Mouse (Mus musculus): ENCODE results near the gene Zbed4.

DNA sequence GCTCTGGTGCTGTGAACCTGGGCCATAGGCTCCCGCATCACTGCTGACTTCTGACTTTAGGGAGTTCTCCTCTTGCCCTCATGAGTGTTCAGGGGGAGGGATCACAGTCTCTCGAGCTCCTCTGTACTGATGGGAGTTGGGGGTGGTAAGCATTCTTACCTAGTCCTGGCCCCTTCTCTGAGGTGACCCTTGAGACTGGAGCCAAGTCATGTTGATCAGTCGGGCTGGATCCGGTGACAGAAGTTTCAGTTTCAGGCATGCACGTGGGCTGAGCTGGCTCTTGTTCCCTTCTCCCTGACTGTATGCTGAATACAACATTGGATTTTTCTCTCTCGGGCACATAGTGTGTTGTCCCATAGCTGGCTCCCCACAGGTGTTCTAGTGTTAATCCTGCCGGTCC, 69.9 kb downstream of the Zbed4 start:
- TF ChIP-seq CTCF (IDR thresholded peaks at IDR 0.05; ENCODE audit: borderline replicate concordance, extremely low read depth, insufficient read depth, insufficient read length) = no peak
- no peak for TF ChIP-seq POLR2A (IDR thresholded peaks at IDR 0.05; ENCODE audit: borderline replicate concordance, extremely low read depth, insufficient read depth, insufficient read length, poor library complexity, severe bottlenecking)

All from brain, embryonic 14.5 days (tissue).